Mouse (Mus musculus) gastrocnemius, adult 2 months (tissue): ENCODE data around the gene Ttc7b. TPM values are rescaled to one million over a fixed set of nuclear protein-coding genes. Genes with fewer than 3 reads are reported as not detected.

Source experiments
- DNase-seq: peaks from one replicate; pipeline ENCODE4 v3.0.0; 2022
- H3K27ac ChIP-seq: fragments of 200-600 bp; 2 replicates; pipeline ENCODE4 v1.8.1; 2022; ENCODE audit warnings: mild to moderate bottlenecking
- H3K4me3 ChIP-seq: fragments of 200-600 bp; 2 replicates; pipeline ENCODE4 v1.8.1; 2022; ENCODE audit warnings: mild to moderate bottlenecking, moderate library complexity
- CTCF ChIP-seq: fragments of 200-600 bp; IDR thresholded peaks from 2 replicates; pipeline ENCODE4 v1.8.1; 2022; ENCODE audit warnings: antibody characterized with exemption, mild to moderate bottlenecking, moderate library complexity
- intact Hi-C: fragments of 180-260 bp; cut with DNase I; formaldehyde crosslinking; loops from one replicate; pipeline ENCODE4 v1.15.1; 2025
- total RNA-seq, 2 experiments: library from RNA; stranded (reverse); gene quantifications; 2 replicates each; pipeline ENCODE4 v1.2.3; 2021

The Ttc7b gene
- total RNA-seq, 2 experiments from 2014 or later: 147 to 160 TPM

DNA sequence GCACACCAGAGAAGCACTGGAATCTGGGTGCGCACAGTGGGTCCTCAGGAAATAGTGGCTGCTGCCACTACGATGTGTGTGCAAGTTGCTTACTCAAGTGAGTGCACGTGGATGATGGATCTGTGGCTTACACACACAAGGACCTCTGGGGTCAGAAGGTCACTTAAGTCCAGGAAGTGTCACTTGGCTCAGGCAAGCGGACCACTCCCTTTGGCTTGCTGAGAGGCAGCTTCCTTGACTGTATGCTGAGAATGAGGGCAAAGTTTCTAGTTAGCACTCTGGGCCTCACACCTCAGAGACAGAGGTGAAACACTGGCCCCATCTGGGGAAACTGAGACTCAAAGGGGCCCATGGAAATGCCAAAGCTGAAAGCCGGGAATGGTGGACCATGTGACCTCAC is 232.6 kb downstream of the Ttc7b start:
- intact Hi-C loops: no loop called here
- DNase-seq: no peak
- TF ChIP-seq CTCF: no peak
- Histone ChIP-seq H3K27ac (peak overlapping the region; percentile 70), H3K4me3 (no peak overlapping the region)

DNA sequence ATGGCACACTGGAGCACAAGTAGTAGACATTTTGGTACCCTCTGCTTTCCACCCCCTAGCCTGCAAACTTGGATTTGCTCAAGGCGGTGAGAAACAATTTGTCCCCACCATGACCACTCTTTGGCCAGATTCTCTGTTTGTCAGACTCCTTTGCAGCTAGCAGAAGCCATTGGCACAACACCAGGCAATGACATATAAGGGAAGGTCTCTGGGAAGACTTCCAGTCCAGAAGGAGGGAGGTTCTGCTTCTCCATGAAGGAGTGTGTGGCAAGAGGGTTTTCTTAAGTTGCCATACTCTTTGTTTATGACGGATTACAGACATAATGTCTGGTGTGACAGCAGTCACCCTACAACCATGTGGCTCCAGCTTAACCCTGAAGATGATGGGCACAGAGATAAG is 233.1 kb downstream of the Ttc7b start:
- DNase-seq: no peak
- H3K4me3 ChIP-seq: no peak overlapping the region
- intact Hi-C loops: no loop called here
- peak overlapping the region; percentile 53 for H3K27ac ChIP-seq
- TF ChIP-seq CTCF: no peak

DNA sequence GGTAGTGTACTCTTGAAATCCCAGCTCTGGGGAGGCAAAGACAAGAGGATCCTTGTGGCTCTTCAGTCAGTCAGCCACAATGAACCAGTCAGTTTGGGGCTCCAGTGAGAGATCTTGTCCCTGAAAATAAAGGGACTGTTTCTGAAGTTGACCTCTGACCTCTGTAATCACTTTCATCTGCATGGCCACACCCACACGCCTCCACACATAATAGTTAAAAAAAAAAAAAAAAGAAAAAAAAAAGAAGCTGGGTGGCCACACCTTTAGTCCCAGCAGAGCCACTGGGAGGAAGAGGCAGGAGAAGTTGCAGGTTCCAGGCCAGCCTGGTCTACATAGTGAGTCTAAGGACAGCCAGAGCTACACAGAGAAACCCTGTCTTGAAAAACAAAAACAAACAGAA is 237.3 kb downstream of the Ttc7b start:
- intact Hi-C loops: no loop called here
- Histone ChIP-seq H3K27ac (peak overlapping the region; percentile 73; the same call in 1 of the 2 replicates), H3K4me3 (no peak overlapping the region)
- no peak for TF ChIP-seq CTCF
- DNase-seq: no peak

DNA sequence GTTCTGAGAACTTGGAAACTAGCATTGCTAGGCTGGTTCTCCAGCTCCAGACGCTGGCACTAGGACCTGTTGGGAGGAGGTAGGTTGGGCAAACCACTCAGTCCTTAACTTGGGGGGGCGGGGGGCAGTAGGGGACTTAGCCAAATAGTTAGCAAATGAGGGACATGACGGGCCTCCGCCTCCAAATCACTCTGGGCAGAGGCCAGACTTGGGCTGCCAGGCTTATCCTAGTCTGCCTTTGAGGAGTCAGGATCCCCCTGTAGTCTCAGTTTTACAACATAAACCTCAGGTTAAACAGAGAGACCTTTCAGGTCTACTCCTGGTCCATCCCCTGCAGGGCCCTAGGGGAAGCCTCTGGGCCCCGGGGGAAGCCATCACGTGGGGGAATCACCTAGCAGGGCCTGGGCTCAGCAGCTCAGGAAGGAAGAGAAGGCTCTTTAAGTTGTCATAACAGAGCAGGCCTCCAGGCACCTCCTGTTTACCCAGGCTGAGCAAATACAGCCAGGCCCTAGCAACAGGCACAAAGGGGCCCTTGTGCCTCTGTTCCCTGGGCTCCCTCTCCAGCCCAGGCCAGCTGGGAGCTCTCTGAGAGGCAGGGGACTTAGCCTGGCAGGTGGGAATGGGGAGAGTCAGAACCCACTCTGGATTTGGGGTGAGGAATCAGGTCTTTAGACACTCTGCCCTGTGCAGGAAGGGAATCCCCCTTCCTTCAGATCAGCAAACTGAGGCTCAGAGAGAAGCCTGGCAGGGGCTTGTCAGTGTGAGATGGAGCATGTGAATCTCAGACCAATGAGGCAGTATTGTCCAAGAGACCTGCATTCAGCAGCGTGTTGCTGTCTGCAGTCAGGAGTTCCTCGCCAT is 238.4 kb downstream of the Ttc7b start:
- peak overlapping the region; percentile 73 for H3K27ac ChIP-seq
- H3K4me3 ChIP-seq: no peak overlapping the region
- no peak for DNase-seq
- intact Hi-C loops: no loop called here
- TF ChIP-seq CTCF: no peak

DNA sequence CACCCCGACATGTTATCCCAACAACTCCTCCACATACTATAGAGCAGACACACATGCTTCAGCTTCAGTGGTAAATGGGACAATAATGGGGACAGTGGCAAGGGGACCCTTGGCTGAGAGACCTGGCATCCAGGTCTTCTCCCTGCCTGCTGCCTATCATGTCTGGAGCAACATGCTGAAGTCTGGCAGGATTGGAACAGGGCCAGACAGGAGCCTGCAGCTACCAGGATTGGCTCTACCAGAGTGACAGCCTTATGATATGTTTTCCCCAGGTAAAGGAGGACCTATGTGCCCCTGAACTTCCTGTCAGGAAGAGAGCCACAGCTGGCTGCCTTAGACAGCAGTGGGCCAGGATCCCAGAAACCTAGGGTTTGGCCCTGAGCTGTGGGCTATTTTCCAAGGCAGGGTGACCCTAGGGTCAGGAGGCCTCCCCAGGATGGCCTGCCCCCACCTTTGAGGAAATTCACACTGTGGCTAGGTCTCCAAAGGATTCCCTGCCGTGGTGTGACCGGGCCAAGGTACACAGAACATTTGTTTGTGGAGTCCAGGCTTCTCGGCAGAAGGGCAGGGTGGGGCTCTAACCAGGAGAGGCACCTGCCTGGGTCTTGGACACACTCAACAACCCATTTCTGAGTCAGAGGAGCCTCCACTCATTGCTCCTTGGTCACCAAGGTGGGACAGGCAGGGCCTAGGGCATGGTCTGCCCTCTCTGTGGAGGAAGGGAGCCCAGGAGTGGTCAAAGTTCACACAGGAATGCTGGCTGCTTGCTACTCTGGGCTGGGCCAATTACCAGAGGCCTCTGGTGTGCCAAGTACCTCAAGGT is 239.4 kb downstream of the Ttc7b start:
- H3K4me3 ChIP-seq: no peak overlapping the region
- intact Hi-C loops: no loop called here
- H3K27ac ChIP-seq: peak overlapping the region; percentile 73
- DNase-seq: peak; percentile 48
- no peak for TF ChIP-seq CTCF

DNA sequence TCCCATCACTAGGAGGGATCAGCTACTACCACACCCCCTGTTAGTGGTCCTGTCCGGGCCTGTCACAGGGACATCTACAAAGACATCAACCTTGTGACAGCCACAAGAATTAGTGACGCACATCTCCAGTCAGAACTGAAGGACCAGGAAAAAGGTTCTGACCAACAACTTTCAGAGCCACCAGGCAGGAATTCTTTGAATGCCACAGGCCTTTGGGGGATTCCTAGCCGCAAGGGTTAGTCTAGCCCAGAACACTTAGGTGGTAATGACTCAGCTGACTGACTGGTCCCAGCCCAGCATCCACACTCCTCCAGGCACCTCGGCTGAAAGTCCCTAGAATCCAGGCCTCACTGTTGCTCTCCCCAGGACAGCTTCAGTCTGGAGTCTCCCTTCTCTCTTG is 240.7 kb downstream of the Ttc7b start:
- DNase-seq: no peak
- TF ChIP-seq CTCF: no peak
- Histone ChIP-seq H3K4me3 (no peak overlapping the region), H3K27ac (no peak overlapping the region)
- intact Hi-C loops: no loop called here

DNA sequence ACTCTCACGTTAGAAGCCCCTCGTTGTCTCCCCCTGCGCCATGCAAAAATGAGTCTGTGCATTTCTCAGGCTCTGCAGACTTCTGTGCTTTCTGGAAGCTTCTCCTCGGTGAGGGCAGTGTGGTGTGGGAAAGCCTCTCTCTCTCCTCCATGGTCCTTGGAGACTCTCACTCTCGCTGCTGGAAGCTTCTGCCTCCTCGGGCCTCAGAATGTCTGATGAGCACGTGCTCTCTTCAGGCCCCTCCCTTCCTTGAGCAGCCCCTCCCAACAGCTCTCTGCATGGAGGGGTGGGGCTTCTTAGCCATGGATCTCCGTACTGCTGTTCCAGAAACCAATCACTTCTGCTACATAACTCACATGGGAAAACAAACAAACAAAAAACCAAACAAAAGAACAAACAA is 242.3 kb downstream of the Ttc7b start:
- Histone ChIP-seq H3K27ac (peak overlapping the region; percentile 86), H3K4me3 (no peak overlapping the region)
- intact Hi-C loops: no loop called here
- no peak for DNase-seq
- no peak for TF ChIP-seq CTCF

DNA sequence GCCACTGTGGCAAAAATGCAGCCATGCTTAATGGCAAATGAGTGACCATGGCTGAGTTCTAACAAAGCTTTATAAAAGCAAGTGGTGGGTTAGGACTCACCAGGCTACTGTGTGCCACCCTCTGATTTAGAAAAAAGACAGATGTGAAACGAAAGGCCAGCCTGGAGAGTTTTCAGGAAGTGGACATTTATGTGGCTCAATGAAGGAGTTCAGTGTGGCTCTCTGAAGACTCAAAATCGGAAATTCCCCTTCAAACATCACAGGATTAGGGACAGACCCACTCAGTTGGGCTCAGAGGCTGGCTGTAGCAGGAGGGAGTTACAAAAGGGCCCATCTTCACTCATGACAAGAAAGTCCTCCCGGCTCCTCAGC is 243.1 kb downstream of the Ttc7b start:
- DNase-seq: no peak
- no peak overlapping the region for H3K4me3 ChIP-seq
- TF ChIP-seq CTCF: no peak
- intact Hi-C loops: no loop called here
- peak overlapping the region; percentile 86 for H3K27ac ChIP-seq

DNA sequence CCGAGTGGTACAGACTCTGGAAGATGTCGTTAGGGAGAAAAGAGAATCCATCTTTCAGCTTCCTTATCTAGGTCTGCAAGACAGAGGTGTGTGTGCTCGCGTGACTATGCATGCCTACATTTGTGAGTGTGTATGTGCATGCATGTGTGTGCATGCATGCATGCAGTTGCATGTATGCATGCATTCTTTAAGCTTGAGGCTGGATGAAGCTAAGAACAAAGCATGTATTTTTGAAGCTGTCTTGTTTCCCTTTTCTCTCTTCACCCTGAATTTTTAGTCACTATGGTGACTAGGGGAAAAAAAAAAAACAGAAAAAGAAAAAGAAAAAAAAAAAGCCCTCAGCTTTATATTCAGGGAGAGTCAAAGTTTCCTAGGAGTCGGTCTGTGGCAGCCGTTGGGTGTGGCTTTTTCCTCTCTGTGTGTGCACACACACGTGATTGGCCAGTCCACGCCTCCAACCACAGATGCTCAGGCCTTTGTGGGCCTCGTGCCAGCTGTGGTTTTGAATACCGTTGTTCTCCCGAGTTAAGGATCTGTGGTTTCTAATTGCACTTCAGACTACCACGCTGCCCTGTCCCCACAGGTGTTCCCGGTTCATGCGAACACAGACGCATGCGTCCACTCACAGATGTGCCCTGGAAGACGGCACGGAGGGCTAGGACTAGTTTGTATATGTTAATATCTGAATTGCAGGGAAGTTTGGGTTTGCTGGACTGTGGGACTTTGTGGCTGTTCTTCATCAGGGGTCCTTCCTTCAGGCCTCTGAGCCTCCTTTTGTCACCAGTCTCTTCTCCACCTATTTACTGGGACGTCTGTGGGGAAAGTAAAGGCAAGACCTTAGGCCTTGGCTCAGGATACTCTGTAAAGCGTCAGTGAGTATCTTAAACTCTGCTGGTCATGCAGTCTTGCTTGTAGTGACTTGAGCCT is 243.8 kb downstream of the Ttc7b start:
- Histone ChIP-seq H3K4me3 (peak overlapping the region; percentile 23), H3K27ac (peak overlapping the region; percentile 86)
- intact Hi-C loops: loop anchor here (1.0 kb wide), 1 partner anchor 74 kb away; no protein-coding TSS in a partner anchor
- TF ChIP-seq CTCF: no peak
- peak; percentile 87 for DNase-seq

DNA sequence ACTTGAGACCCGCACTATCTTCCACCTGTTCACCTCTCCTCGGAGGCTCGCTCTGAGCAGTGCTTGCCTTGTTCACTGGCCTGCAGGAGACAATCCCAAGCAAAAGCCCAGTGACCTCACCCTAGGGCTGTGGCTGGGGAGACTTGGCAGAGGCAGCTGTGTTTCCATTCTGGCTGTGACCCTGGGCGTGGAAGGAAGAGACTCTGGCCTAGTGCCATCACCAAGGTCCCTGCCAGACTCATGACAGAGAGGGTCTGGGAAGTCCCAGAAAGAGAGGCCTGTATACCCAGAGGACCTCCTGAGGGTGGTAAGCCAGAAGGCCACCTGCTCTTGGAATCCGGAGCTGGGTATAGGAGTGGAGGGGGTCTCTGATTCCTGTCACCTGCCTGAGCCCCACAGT is 244.8 kb downstream of the Ttc7b start:
- peak overlapping the region; percentile 86 for H3K27ac ChIP-seq
- intact Hi-C loops: loop anchor here (1.0 kb wide), 1 partner anchor 73 kb away; no protein-coding TSS in a partner anchor

DNA sequence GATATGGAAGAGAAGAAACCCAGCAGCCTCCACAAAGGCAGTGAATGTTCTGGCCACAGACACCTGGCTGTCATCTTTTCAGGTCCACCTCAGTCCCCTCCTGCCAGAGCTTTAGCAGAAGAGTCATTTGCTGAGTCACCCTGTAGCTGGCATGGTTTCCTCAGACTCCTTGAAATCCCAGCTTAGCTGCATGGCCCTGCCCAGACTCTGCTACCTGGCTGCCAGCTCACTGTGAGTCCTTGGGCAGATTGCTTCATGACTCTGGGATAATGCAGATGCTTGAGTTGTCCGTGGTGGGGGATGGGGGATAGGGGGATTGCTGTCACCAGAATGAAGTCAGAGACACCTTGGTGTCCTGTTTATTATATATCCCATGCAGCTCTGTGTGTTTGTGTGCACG is 247.6 kb downstream of the Ttc7b start:
- intact Hi-C loops: no loop called here
- no peak for TF ChIP-seq CTCF
- peak; percentile 46 for DNase-seq
- Histone ChIP-seq H3K27ac (peak overlapping the region; percentile 35; the same call in 1 of the 2 replicates), H3K4me3 (no peak overlapping the region)

More for the DNA sequence above, 244.8 kb downstream of the Ttc7b start:
- TF ChIP-seq CTCF: no peak
- DNase-seq: peak; percentile 92
- peak overlapping the region; percentile 23; the same call in 1 of the 2 replicates for H3K4me3 ChIP-seq
